Mouse (Mus musculus): ENCODE data around the gene Fam170b. TPM values are rescaled to one million over a fixed set of nuclear protein-coding genes. Genes with fewer than 3 reads are reported as not detected.

Gene Fam170b
- polyA plus RNA-seq, 1 experiment from 2014 or later, result not detected

- H3K36me3 ChIP-seq (ENCODE audit: control insufficient read depth, insufficient read depth, low read length), result no peaks in the 10 kb centered on the region
- H3K27me3 ChIP-seq (replicated peaks; ENCODE audit: control insufficient read depth, insufficient read depth, low read length), result no peaks in the 10 kb centered on the region
- H3K9me3 ChIP-seq (ENCODE audit: control insufficient read depth, low read length), result no peaks in the 10 kb centered on the region
- H3K27ac ChIP-seq (ENCODE audit: low read depth, low read length), result no peak overlapping the region
- 60% methylated on average over 6 of the region's 6 CpGs for WGBS
- no peak overlapping the region for H3K4me2 ChIP-seq (ENCODE audit: low read length)
- H3K4me1 ChIP-seq (ENCODE audit: control insufficient read depth, insufficient read depth, low read depth, low read length), result no peaks in the 10 kb centered on the region
- H3K4me3 ChIP-seq (ENCODE audit: low read length), result no peak overlapping the region
- H3K9ac ChIP-seq (ENCODE audit: low read depth, low read length), result no peak overlapping the region
- ATAC-seq, result no peak
These were observed 43.8 kb downstream of the Fam170b start for GRCm38 (mm10) chr14:32877549-32877948.

- Histone ChIP-seq H3K4me2 (ENCODE audit: low read length) (no peak overlapping the region), H3K4me1 (ENCODE audit: control insufficient read depth, insufficient read depth, low read depth, low read length) (no peaks in the 10 kb centered on the region), H3K4me3 (ENCODE audit: low read length) (no peak overlapping the region), H3K9me3 (ENCODE audit: control insufficient read depth, low read length) (no peaks in the 10 kb centered on the region), H3K27ac (ENCODE audit: low read depth, low read length) (no peak overlapping the region), H3K9ac (ENCODE audit: low read depth, low read length) (no peak overlapping the region), H3K27me3 (replicated peaks; ENCODE audit: control insufficient read depth, insufficient read depth, low read length) (no peaks in the 10 kb centered on the region), H3K36me3 (ENCODE audit: control insufficient read depth, insufficient read depth, low read length) (no peaks in the 10 kb centered on the region)
- WGBS, result 86% methylated on average over 5 of the region's 5 CpGs
- ATAC-seq, result no peak
These were observed 46.6 kb downstream of the Fam170b start for GRCm38 (mm10) chr14:32880332-32880731.

GRCm38 (mm10) chr14:32881693-32882092 lies 47.9 kb downstream of the Fam170b start:
- Histone ChIP-seq H3K9me3 (ENCODE audit: control insufficient read depth, low read length) (no peaks in the 10 kb centered on the region), H3K27ac (ENCODE audit: low read depth, low read length) (no peak overlapping the region), H3K4me2 (ENCODE audit: low read length) (no peak overlapping the region), H3K4me1 (ENCODE audit: control insufficient read depth, insufficient read depth, low read depth, low read length) (no peaks in the 10 kb centered on the region), H3K27me3 (replicated peaks; ENCODE audit: control insufficient read depth, insufficient read depth, low read length) (no peaks in the 10 kb centered on the region), H3K9ac (ENCODE audit: low read depth, low read length) (no peak overlapping the region), H3K4me3 (ENCODE audit: low read length) (no peak overlapping the region), H3K36me3 (ENCODE audit: control insufficient read depth, insufficient read depth, low read length) (no peaks in the 10 kb centered on the region)
- WGBS, result 83% methylated on average over 1 of the region's 1 CpGs
- ATAC-seq, result no peak

Other genes starting within 250 kb of the Fam170b start
- 50.8 and 53.8 TPM in 2 replicates for gene Prrxl1, start 234.6 kb upstream of the Fam170b start, polyA plus RNA-seq (2015; fragmentation: Nextera tagmentation; extraction: Ambion mirVana)
- gene 3425401B19Rik, start 148.7 kb upstream of the Fam170b start, polyA plus RNA-seq (2015; fragmentation: Nextera tagmentation; extraction: Ambion mirVana), result 0.06 and 0.21 TPM in 2 replicates
- 0.41 and 0.66 TPM in 2 replicates for gene Tmem273, start 48.0 kb upstream of the Fam170b start, polyA plus RNA-seq (2015; fragmentation: Nextera tagmentation; extraction: Ambion mirVana)
- gene Vstm4, start 22.8 kb downstream of the Fam170b start, polyA plus RNA-seq (2015; fragmentation: Nextera tagmentation; extraction: Ambion mirVana), result 14.5 and 16.3 TPM in 2 replicates
- gene Lrrc18, start 157.4 kb downstream of the Fam170b start, polyA plus RNA-seq (2015; fragmentation: Nextera tagmentation; extraction: Ambion mirVana), result 0.36 and 0.40 TPM in 2 replicates

Data from hindbrain, embryonic 16.5 days (tissue).